Mouse (Mus musculus) hindbrain, postnatal 0 days (tissue): ENCODE measurements around the gene Hoxd4. TPM values are rescaled to one million over a fixed set of nuclear protein-coding genes. Genes with fewer than 3 reads are reported as not detected.

ENCODE experiments used
- ATAC-seq: fragments of 200-750 bp; cut with Nextera tagmentation; 2 replicates; pipeline ENCODE4 v1.8.0; 2017; ENCODE audit warnings: mild to moderate bottlenecking, moderate TSS enrichment, moderate library complexity
- DNase-seq: peaks from one replicate; pipeline ENCODE4 v3.0.0-alpha.2; 2015; ENCODE audit warnings: low spot score
- H3K27ac ChIP-seq: fragments of 300-500 bp; sonication (generic); 2 replicates; pipeline ENCODE4 v1.5.1; 2014; ENCODE audit warnings: mild to moderate bottlenecking
- H3K27me3 ChIP-seq: fragments of 300-500 bp; sonication (generic); 2 replicates; pipeline ENCODE4 v1.6.1; 2014; ENCODE audit warnings: low read length, mixed read lengths; ENCODE audit not compliant: insufficient read depth
- H3K36me3 ChIP-seq: fragments of 300-500 bp; sonication (generic); 2 replicates; pipeline ENCODE4 v1.6.1; 2014; ENCODE audit warnings: low read length, mixed read lengths; ENCODE audit not compliant: insufficient read depth
- H3K4me1 ChIP-seq: fragments of 300-500 bp; sonication (generic); 2 replicates; pipeline ENCODE4 v1.6.1; 2014; ENCODE audit warnings: antibody characterized with exemption, low read length, mixed read lengths; ENCODE audit not compliant: insufficient read depth
- H3K4me2 ChIP-seq: fragments of 300-500 bp; sonication (generic); 2 replicates; pipeline ENCODE4 v1.6.1; 2014; ENCODE audit warnings: low read depth, mild to moderate bottlenecking, low read length, moderate library complexity, mixed read lengths
- H3K4me3 ChIP-seq: fragments of 300-500 bp; sonication (generic); 2 replicates; pipeline ENCODE4 v1.5.1; 2014; ENCODE audit warnings: low read length
- H3K9ac ChIP-seq: fragments of 300-500 bp; sonication (generic); replicated peaks from 2 replicates; pipeline ENCODE4 v1.6.1; 2014; ENCODE audit warnings: mild to moderate bottlenecking, low read length, moderate library complexity, mixed read lengths
- H3K9me3 ChIP-seq: fragments of 300-500 bp; sonication (generic); 2 replicates; pipeline ENCODE4 v1.6.1; 2016; ENCODE audit warnings: low read length, mixed read lengths
- CTCF ChIP-seq: IDR thresholded peaks from 2 replicates; pipeline ENCODE4 v1.5.1; 2016; ENCODE audit warnings: antibody characterized with exemption, control low read depth, low read depth
- WGBS: fragments of 180-500 bp; shearing (Covaris S2); extraction: QIAGEN DNeasy Blood & Tissue Kit; methylation state at CpG from one replicate; pipeline ENCODE4 v1.1.7; 2014; 5-methylcytosine and 5-hydroxymethylcytosine counted together
- polyA plus RNA-seq: library from polyadenylated mRNA; unstranded; fragments of >200 nt; fragmentation: Nextera tagmentation; extraction: Ambion mirVana; gene quantifications from 2 replicates; pipeline ENCODE4 v1.2.1, GENCODE M21; 2015
- total RNA-seq: library from RNA; depleted of rRNA; stranded (reverse); fragments of >200 nt; gene quantifications from 2 replicates; pipeline ENCODE4 v1.2.3, GENCODE M21; 2014

The Hoxd4 gene
- total and polyA plus RNA-seq, 2 experiments from 2014 or later, result 1.6 to 18.1 TPM

DNA sequence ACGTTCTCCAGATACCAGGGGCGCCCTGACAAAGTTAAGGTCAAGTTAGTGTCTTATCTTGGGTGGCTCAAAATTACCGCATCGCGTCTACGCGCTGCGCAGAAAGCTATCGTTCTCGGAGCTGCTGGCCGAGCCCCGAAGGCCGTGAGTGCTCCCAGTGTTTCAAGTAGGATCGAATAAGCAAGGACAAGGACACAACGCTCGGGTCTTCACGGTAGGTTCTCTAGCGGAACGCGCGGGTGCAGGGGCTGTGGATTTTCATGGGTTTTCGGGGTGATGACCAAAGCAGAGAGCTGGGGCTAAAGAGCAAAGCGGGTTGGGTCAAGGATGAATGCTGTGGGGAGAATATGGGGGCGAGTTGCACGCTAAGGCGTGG lies 32.1 kb upstream of the Hoxd4 start:
- Histone ChIP-seq H3K9ac (no peak overlapping the region), H3K27ac (no peak overlapping the region), H3K9me3 (no peaks in the 10 kb centered on the region), H3K27me3 (peaks cover 96% of the 10 kb centered on the region), H3K4me3 (no peak overlapping the region), H3K4me1 (no peaks in the 10 kb centered on the region), H3K36me3 (no peaks in the 10 kb centered on the region), H3K4me2 (no peak overlapping the region)
- 1% methylated on average over 26 of the region's 26 CpGs for WGBS
- no peak for TF ChIP-seq CTCF
- DNase-seq, result no peak
- no peak for ATAC-seq

DNA sequence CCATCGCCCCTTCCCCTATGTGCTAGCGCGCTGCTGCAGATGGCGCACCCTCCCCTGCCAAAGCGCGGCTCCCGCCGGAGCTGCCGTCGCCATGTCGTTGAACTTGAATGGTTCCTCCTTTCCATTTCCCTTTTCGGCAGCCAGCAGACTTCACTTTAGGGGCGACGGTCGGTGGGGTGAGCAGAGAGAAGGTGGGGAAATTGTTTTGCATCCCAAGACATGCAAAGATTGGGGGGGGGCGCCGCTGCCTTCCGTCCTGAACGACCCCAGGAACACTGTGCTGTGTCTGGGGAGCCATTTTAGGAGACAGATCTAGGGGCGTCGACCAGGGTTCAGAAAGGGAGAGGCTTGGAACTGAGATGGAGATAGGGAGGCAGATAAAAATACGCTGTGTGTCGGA lies 31.7 kb upstream of the Hoxd4 start:
- no peaks in the 10 kb centered on the region for H3K36me3 ChIP-seq
- no peak overlapping the region for H3K4me2 ChIP-seq
- no peak overlapping the region for H3K9ac ChIP-seq
- no peak for ATAC-seq
- no peak overlapping the region for H3K4me3 ChIP-seq
- no peak overlapping the region for H3K27ac ChIP-seq
- H3K4me1 ChIP-seq, result no peaks in the 10 kb centered on the region
- H3K9me3 ChIP-seq, result no peaks in the 10 kb centered on the region
- H3K27me3 ChIP-seq, result peaks cover 96% of the 10 kb centered on the region
- TF ChIP-seq CTCF, result no peak
- WGBS, result under 1% methylated on average over 21 of the region's 23 CpGs
- DNase-seq, result no peak

DNA sequence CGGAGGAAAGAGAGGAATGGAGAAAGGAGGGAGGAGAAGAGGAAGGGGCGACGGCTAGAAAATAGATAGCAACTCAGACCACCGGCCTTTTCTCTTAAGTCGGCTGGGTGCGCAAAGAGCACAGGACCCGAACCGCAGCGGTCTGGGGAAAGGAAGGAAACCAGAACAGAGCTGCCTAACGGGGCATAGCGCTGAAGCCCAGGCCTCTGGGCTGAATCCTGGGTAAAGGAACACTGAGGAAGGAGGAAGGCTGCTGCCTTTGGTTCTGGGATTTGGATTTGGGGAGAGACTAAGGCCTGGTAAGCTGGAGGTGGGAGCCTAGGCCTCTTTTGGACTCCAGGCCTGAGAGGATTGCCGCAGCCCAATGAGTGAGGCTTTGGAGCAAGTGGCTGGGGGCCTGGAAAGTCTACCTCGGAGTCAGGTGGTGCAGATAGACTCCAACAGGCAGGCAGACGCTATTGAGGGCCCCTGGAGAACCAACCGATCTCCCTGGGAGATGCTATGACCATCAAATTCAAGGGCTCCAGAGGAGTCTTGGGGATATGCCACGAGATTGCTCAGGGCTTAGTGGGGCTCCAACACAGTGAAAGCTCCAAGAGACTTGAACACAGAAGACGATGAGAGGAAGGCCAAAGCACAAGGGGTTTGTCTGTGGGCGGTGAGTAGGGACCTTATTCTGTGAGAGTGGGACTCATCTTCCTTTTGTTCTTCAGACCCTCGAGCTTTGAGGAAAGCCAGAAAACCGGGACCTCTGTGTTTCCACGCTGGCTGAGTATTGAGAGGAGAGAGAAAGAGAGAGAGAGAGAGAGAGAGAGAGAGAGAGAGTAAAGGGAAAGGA lies 30.9 kb upstream of the Hoxd4 start:
- Histone ChIP-seq H3K4me2 (no peak overlapping the region), H3K27me3 (peaks cover 96% of the 10 kb centered on the region), H3K27ac (no peak overlapping the region), H3K4me1 (no peaks in the 10 kb centered on the region), H3K9me3 (no peaks in the 10 kb centered on the region), H3K9ac (no peak overlapping the region), H3K36me3 (no peaks in the 10 kb centered on the region), H3K4me3 (no peak overlapping the region)
- TF ChIP-seq CTCF, result no peak
- ATAC-seq, result no peak
- WGBS, result 5% methylated on average over 21 of the region's 21 CpGs
- no peak for DNase-seq

DNA sequence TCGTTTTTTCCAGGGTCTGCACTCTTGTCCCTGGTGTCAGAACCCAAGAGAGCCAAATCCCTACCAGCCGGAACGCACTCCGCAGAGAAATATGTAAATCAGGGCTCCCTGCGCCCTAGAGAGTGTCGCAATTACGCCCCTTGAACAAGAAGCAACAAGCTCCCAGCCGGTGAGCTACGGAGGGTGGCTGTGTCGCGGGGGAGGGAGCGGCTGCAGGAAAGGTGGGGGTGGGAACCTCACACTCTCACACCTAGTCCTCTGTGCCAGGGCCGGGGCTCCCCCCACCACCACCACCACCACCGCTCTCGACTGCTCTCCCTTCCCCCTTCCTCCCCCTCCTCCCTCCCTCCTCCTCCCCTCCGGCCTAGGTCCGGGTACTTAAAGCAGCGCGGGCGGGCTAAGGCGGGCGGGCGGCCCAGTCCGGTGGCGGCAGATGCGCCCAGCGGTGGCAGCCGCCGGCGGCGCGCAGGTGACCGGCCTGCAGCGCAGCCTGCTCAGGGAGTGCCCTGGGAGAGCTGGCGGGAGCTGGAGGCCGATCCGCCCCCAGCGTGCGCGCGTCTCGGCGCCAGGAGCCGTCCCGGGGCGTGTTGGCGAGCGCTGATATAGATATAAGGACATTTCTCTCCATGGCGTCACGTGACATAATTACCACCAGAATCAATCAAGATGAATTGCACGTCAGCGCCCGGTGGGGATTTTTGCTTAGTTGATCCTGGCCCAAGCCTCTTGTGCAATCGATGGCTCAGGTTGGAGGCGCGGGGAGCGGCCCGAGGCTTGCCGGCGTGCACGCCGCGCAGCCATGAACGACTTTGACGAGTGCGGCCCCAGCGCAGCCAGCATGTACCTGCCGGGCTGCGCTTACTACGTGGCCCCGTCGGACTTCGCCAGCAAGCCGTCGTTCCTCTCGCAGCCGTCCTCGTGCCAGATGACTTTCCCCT lies 29.9 kb upstream of the Hoxd4 start:
- H3K27ac ChIP-seq, result no peak overlapping the region
- no peaks in the 10 kb centered on the region for H3K9me3 ChIP-seq
- no peaks in the 10 kb centered on the region for H3K36me3 ChIP-seq
- H3K4me1 ChIP-seq, result no peaks in the 10 kb centered on the region
- H3K4me3 ChIP-seq, result peak overlapping the region; percentile 14; the same call in 1 of the 2 replicates
- no peak overlapping the region for H3K4me2 ChIP-seq
- DNase-seq, result no peak
- H3K9ac ChIP-seq, result no peak overlapping the region
- 0 out of 2 replicates have a peak, but pooled peaks have one; percentile 25 for ATAC-seq
- peaks cover 95% of the 10 kb centered on the region for H3K27me3 ChIP-seq
- TF ChIP-seq CTCF, result no peak
- 1% methylated on average over 71 of the region's 78 CpGs for WGBS

DNA sequence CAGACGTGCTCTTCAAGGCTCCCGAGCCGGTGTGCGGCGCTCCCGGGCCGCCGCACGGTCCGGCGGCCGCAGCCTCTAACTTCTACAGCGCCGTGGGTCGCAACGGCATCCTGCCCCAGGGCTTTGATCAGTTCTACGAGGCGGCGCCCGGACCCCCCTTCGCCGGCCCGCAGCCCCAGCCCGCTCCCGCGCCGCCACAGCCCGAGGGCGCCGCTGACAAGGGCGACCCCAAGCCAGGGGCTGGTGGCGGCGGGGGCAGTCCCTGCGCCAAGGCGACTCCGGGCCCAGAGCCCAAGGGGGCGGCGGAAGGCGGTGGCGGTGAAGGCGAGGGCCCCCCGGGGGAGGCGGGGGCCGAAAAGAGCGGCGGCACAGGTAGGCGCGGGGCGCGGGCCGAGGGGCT lies 28.9 kb upstream of the Hoxd4 start:
- TF ChIP-seq CTCF, result no peak
- under 1% methylated on average over 33 of the region's 51 CpGs for WGBS
- no peaks in the 10 kb centered on the region for H3K36me3 ChIP-seq
- H3K4me1 ChIP-seq, result no peaks in the 10 kb centered on the region
- DNase-seq (no peak), ATAC-seq (no peak)
- no peaks in the 10 kb centered on the region; the same call in 1 of the 2 replicates for H3K9me3 ChIP-seq
- H3K9ac ChIP-seq, result no peak overlapping the region
- peaks cover 94% of the 10 kb centered on the region for H3K27me3 ChIP-seq
- H3K4me2 ChIP-seq, result no peak overlapping the region
- peak overlapping the region; percentile 10 for H3K4me3 ChIP-seq
- no peak overlapping the region for H3K27ac ChIP-seq

DNA sequence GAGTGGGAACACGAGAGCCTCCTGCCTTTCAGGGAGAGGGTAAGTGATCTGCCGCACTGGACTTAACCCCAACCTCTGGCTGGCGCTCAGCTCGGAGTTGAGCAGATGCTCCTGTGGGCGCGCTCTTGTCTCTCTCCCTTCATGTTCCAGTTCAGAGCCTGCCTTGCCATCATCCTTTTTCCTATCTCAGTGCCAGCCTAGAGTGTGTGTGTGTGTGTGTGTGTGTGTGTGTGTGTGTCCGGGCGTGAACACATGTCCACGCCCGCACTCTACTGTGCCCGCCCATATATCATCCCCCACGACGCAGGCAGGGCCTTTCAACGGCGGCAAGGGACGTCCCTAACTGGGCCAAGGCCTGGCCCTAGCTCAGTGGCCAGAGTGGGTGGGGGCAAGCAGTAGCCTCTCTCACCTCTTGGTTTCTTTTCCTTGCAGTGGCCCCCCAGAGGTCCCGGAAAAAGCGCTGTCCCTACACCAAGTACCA lies 28.2 kb upstream of the Hoxd4 start:
- Histone ChIP-seq H3K4me3 (no peak overlapping the region), H3K4me1 (no peaks in the 10 kb centered on the region), H3K9me3 (no peaks in the 10 kb centered on the region; the same call in 1 of the 2 replicates), H3K9ac (no peak overlapping the region), H3K27ac (no peak overlapping the region), H3K36me3 (no peaks in the 10 kb centered on the region), H3K4me2 (no peak overlapping the region), H3K27me3 (peaks cover 94% of the 10 kb centered on the region)
- ATAC-seq, result no peak
- WGBS, result 2% methylated on average over 18 of the region's 18 CpGs
- no peak for TF ChIP-seq CTCF
- DNase-seq, result no peak
